Mouse (Mus musculus) limb, embryonic 14.5 days (tissue): Measurements from ENCODE around the gene Gm5128. TPM values are rescaled to one million over a fixed set of nuclear protein-coding genes. Genes with fewer than 3 reads are reported as not detected.

ENCODE experiments used
- polyA plus RNA-seq, 2 experiments: library from polyadenylated mRNA; depleted of rRNA in 1 of 2; stranded (reverse) in 1 of 2; unstranded in 1 of 2; fragments of >200 nt; fragmentation: Nextera tagmentation in 1 of 2; extraction: Ambion mirVana in 1 of 2; gene quantifications; 2 replicates each; pipeline versions ENCODE4 v1.2.1 to v1.2.3; 2012 to 2014

Gm5128 gene
- polyA plus RNA-seq, 2 experiments: 0.03 TPM; not detected in 1

Other genes starting within 250 kb of the Gm5128 start
- 0.03 TPM in 1 of 2 replicates, not detected in the other for gene Gm15023, start 195.7 kb upstream of the Gm5128 start, polyA plus RNA-seq (2012; rRNA removed)
- gene Gm15023, start 195.7 kb upstream of the Gm5128 start, polyA plus RNA-seq (2014; fragmentation: Nextera tagmentation; extraction: Ambion mirVana): not detected in 2 replicates
- 6.0 and 15.0 TPM in 2 replicates for gene Tceal6, start 162.6 kb upstream of the Gm5128 start, polyA plus RNA-seq (2012; rRNA removed)
- 3.5 and 4.6 TPM in 2 replicates for gene Tceal6, start 162.6 kb upstream of the Gm5128 start, polyA plus RNA-seq (2014; fragmentation: Nextera tagmentation; extraction: Ambion mirVana)
- 0.01 TPM in 1 of 2 replicates, not detected in the other for gene Pramel3, start 71.0 kb upstream of the Gm5128 start, polyA plus RNA-seq (2012; rRNA removed)
- not detected in 2 replicates for gene Pramel3, start 71.0 kb upstream of the Gm5128 start, polyA plus RNA-seq (2014; fragmentation: Nextera tagmentation; extraction: Ambion mirVana)
- gene Gm7903, start 60.6 kb downstream of the Gm5128 start, polyA plus RNA-seq (2012; rRNA removed): 0.03 TPM in 1 of 2 replicates, not detected in the other
- not detected in 2 replicates for gene Gm7903, start 60.6 kb downstream of the Gm5128 start, polyA plus RNA-seq (2014; fragmentation: Nextera tagmentation; extraction: Ambion mirVana)
- not detected in 2 replicates for gene AV320801, start 121.3 kb downstream of the Gm5128 start, polyA plus RNA-seq (2012; rRNA removed)
- not detected in 2 replicates for gene AV320801, start 121.3 kb downstream of the Gm5128 start, polyA plus RNA-seq (2014; fragmentation: Nextera tagmentation; extraction: Ambion mirVana)
- gene Nxf7, start 225.5 kb downstream of the Gm5128 start, polyA plus RNA-seq (2012; rRNA removed): 0.24 and 0.29 TPM in 2 replicates
- 0.34 TPM in 1 of 2 replicates, not detected in the other for gene Nxf7, start 225.5 kb downstream of the Gm5128 start, polyA plus RNA-seq (2014; fragmentation: Nextera tagmentation; extraction: Ambion mirVana)